Mouse (Mus musculus): ENCODE data around the gene Commd2.

The Commd2 gene

GRCm38 (mm10) chr3:57615652-57616051, 35.9 kb downstream of the Commd2 start:
- no peak for DNase-seq (ENCODE audit: low read depth, low spot score)

GRCm38 (mm10) chr3:57612430-57612997, 39.0 kb downstream of the Commd2 start:
- no peak for DNase-seq (ENCODE audit: low read depth, low spot score)

- DNase-seq (ENCODE audit: low read depth, low spot score), result no peak
Observed at GRCm38 (mm10) chr3:57611776-57612175, 39.7 kb downstream of the Commd2 start.

GRCm38 (mm10) chr3:57604618-57605015, 46.9 kb downstream of the Commd2 start:
- no peak for DNase-seq (ENCODE audit: low read depth, low spot score)

- DNase-seq (ENCODE audit: low read depth, low spot score), result no peak
Observed at GRCm38 (mm10) chr3:57603891-57604617, 47.5 kb downstream of the Commd2 start.

GRCm38 (mm10) chr3:57602610-57603009, 48.9 kb downstream of the Commd2 start:
- no peak for DNase-seq (ENCODE audit: low read depth, low spot score)

- no peak for DNase-seq (ENCODE audit: low read depth, low spot score)
Observed at GRCm38 (mm10) chr3:57596566-57596965, 54.9 kb downstream of the Commd2 start.

GRCm38 (mm10) chr3:57595506-57595905, 56.0 kb downstream of the Commd2 start:
- no peak for DNase-seq (ENCODE audit: low read depth, low spot score)
